Mouse (Mus musculus) intestine, embryonic 14.5 days (tissue): Measurements from ENCODE around the gene Vegfd. TPM values are rescaled to one million over a fixed set of nuclear protein-coding genes. Genes with fewer than 3 reads are reported as not detected.
A peak's percentile ranks its signal among the peaks of the same experiment; 100 is the strongest.

Experiments used
- ATAC-seq: fragments of 200-750 bp; cut with Nextera tagmentation; replicated peaks from 2 replicates; pipeline ENCODE4 v1.8.0; 2017; ENCODE audit warnings: low read depth, moderate number of reproducible peaks, moderate TSS enrichment, moderate library complexity; ENCODE audit not compliant: low FRiP score, low TSS enrichment
- DNase-seq: peaks from one replicate; pipeline ENCODE4 v3.0.0-alpha.2; 2018; ENCODE audit warnings: low spot score
- H3K27ac ChIP-seq: fragments of 300-500 bp; sonication (generic); 2 replicates; pipeline ENCODE4 v1.5.1; 2014; ENCODE audit warnings: low read depth, mild to moderate bottlenecking, control low read depth
- H3K27me3 ChIP-seq: fragments of 300-500 bp; sonication (generic); replicated peaks from 2 replicates; pipeline ENCODE4 v1.6.1; 2014; ENCODE audit warnings: low read length, control low read depth; ENCODE audit not compliant: control insufficient read depth, insufficient read depth
- H3K36me3 ChIP-seq: fragments of 300-500 bp; sonication (generic); 2 replicates; pipeline ENCODE4 v1.6.1; 2014; ENCODE audit warnings: low read length, control low read depth; ENCODE audit not compliant: control insufficient read depth, insufficient read depth
- H3K4me1 ChIP-seq: fragments of 300-500 bp; sonication (generic); replicated peaks from 2 replicates; pipeline ENCODE4 v1.6.1; 2014; ENCODE audit warnings: low read length, control low read depth, mixed read lengths; ENCODE audit not compliant: control insufficient read depth, insufficient read depth
- H3K4me2 ChIP-seq: fragments of 300-500 bp; sonication (generic); 2 replicates; pipeline ENCODE4 v1.6.1; 2014; ENCODE audit warnings: low read length
- H3K4me3 ChIP-seq: fragments of 300-500 bp; sonication (generic); 2 replicates; pipeline ENCODE4 v1.5.1; 2014; ENCODE audit warnings: low read depth, low read length, control low read depth, mixed read lengths
- H3K9ac ChIP-seq: fragments of 300-500 bp; sonication (generic); 2 replicates; pipeline ENCODE4 v1.6.1; 2014; ENCODE audit warnings: mild to moderate bottlenecking, low read length
- H3K9me3 ChIP-seq: fragments of 300-500 bp; sonication (generic); 2 replicates; pipeline ENCODE4 v1.6.1; 2016; ENCODE audit warnings: low read length, control low read depth; ENCODE audit not compliant: control insufficient read depth
- WGBS: fragments of 180-500 bp; shearing (Covaris S2); extraction: QIAGEN DNeasy Blood & Tissue Kit; methylation state at CpG from one replicate; pipeline ENCODE4 v1.1.7; 2014; 5-methylcytosine and 5-hydroxymethylcytosine counted together
- polyA plus RNA-seq: library from polyadenylated mRNA; unstranded; fragments of >200 nt; fragmentation: Nextera tagmentation; extraction: Ambion mirVana; gene quantifications from 2 replicates; pipeline ENCODE4 v1.2.1, GENCODE M21; 2014

Gene Vegfd
- polyA plus RNA-seq, 1 experiment from 2014 or later, result 1.7 TPM

GRCm38 (mm10) chrX:164370576-164370975 lies 2.6 kb upstream of the Vegfd start:
- H3K4me3 ChIP-seq, result no peak overlapping the region
- 67% methylated on average over 3 of the region's 3 CpGs for WGBS
- no peak for DNase-seq
- H3K9ac ChIP-seq, result no peak overlapping the region
- H3K27ac ChIP-seq, result no peak overlapping the region
- ATAC-seq, result no peak
- no peak overlapping the region for H3K4me2 ChIP-seq
- no peaks in the 10 kb centered on the region for H3K4me1 ChIP-seq
- H3K9me3 ChIP-seq, result no peaks in the 10 kb centered on the region
- H3K36me3 ChIP-seq, result no peaks in the 10 kb centered on the region
- H3K27me3 ChIP-seq, result 0 out of 2 replicates have a peak, but pooled peaks cover 3% of the 10 kb centered on the region

- H3K27me3 ChIP-seq, result 0 out of 2 replicates have a peak, but pooled peaks cover 3% of the 10 kb centered on the region
- H3K4me3 ChIP-seq, result no peak overlapping the region
- no peaks in the 10 kb centered on the region for H3K4me1 ChIP-seq
- H3K9me3 ChIP-seq, result no peaks in the 10 kb centered on the region
- no peak for DNase-seq
- ATAC-seq, result no peak
- H3K36me3 ChIP-seq, result no peaks in the 10 kb centered on the region
- H3K4me2 ChIP-seq, result no peak overlapping the region
- no peak overlapping the region for H3K9ac ChIP-seq
- WGBS, result 67% methylated on average over 5 of the region's 5 CpGs
- H3K27ac ChIP-seq, result no peak overlapping the region
These were observed 1.4 kb downstream of the Vegfd start for GRCm38 (mm10) chrX:164374586-164374985.

- H3K4me3 ChIP-seq, result no peak overlapping the region
- no peak overlapping the region for H3K4me2 ChIP-seq
- no peak overlapping the region for H3K27ac ChIP-seq
- H3K4me1 ChIP-seq, result no peaks in the 10 kb centered on the region
- no peak overlapping the region for H3K9ac ChIP-seq
- 70% methylated on average over 4 of the region's 4 CpGs for WGBS
- H3K9me3 ChIP-seq, result no peaks in the 10 kb centered on the region
- no peaks in the 10 kb centered on the region for H3K36me3 ChIP-seq
- DNase-seq (no peak), ATAC-seq (no peak)
- no peaks in the 10 kb centered on the region for H3K27me3 ChIP-seq
These were observed 6.5 kb downstream of the Vegfd start for GRCm38 (mm10) chrX:164379721-164380120.

GRCm38 (mm10) chrX:164381618-164382408 lies 8.6 kb downstream of the Vegfd start:
- Histone ChIP-seq H3K27me3 (no peaks in the 10 kb centered on the region), H3K36me3 (no peaks in the 10 kb centered on the region), H3K4me1 (no peaks in the 10 kb centered on the region), H3K9me3 (no peaks in the 10 kb centered on the region), H3K27ac (no peak overlapping the region; the same call in 1 of the 2 replicates), H3K4me2 (peak overlapping the region; percentile 66), H3K9ac (no peak overlapping the region), H3K4me3 (peak overlapping the region; percentile 33)
- peak; percentile 98 for ATAC-seq
- peak; percentile 80 for DNase-seq
- WGBS, result 20% methylated on average over 15 of the region's 33 CpGs

GRCm38 (mm10) chrX:164394091-164394490 lies 20.9 kb downstream of the Vegfd start:
- no peak for ATAC-seq
- 87% methylated on average over 4 of the region's 4 CpGs for WGBS
- H3K4me2 ChIP-seq, result no peak overlapping the region
- H3K4me3 ChIP-seq, result no peak overlapping the region
- no peak for DNase-seq
- H3K4me1 ChIP-seq, result no peaks in the 10 kb centered on the region
- H3K27ac ChIP-seq, result no peak overlapping the region
- no peaks in the 10 kb centered on the region for H3K36me3 ChIP-seq
- H3K9ac ChIP-seq, result no peak overlapping the region
- H3K9me3 ChIP-seq, result no peaks in the 10 kb centered on the region
- H3K27me3 ChIP-seq, result no peaks in the 10 kb centered on the region

GRCm38 (mm10) chrX:164398456-164398855 lies 25.3 kb downstream of the Vegfd start:
- Histone ChIP-seq H3K9ac (no peak overlapping the region), H3K4me3 (no peak overlapping the region), H3K27me3 (no peaks in the 10 kb centered on the region), H3K4me1 (no peaks in the 10 kb centered on the region), H3K36me3 (no peaks in the 10 kb centered on the region), H3K27ac (no peak overlapping the region), H3K9me3 (no peaks in the 10 kb centered on the region), H3K4me2 (no peak overlapping the region)
- 71% methylated on average over 3 of the region's 3 CpGs for WGBS
- ATAC-seq, result no peak
- no peak for DNase-seq

- H3K4me1 ChIP-seq, result no peaks in the 10 kb centered on the region
- no peak for DNase-seq
These were observed 32.0 kb downstream of the Vegfd start for GRCm38 (mm10) chrX:164405080-164405649.

GRCm38 (mm10) chrX:164406133-164407022 lies 33.2 kb downstream of the Vegfd start:
- DNase-seq (no peak), ATAC-seq (no peak)

More at GRCm38 (mm10) chrX:164405080-164405649, 32.0 kb downstream of the Vegfd start:
- H3K36me3 ChIP-seq, result no peaks in the 10 kb centered on the region
- no peak for ATAC-seq
- H3K27me3 ChIP-seq, result 0 out of 2 replicates have a peak, but pooled peaks cover 7% of the 10 kb centered on the region
- no peak overlapping the region for H3K4me3 ChIP-seq
- no peak overlapping the region for H3K4me2 ChIP-seq
- H3K9me3 ChIP-seq, result no peaks in the 10 kb centered on the region
- H3K9ac ChIP-seq, result no peak overlapping the region
- no peak overlapping the region for H3K27ac ChIP-seq

More at GRCm38 (mm10) chrX:164406133-164407022, 33.2 kb downstream of the Vegfd start:
- Histone ChIP-seq H3K36me3 (no peaks in the 10 kb centered on the region), H3K27me3 (0 out of 2 replicates have a peak, but pooled peaks cover 7% of the 10 kb centered on the region), H3K4me1 (no peaks in the 10 kb centered on the region), H3K4me2 (no peak overlapping the region), H3K9ac (no peak overlapping the region), H3K9me3 (no peaks in the 10 kb centered on the region), H3K4me3 (no peak overlapping the region), H3K27ac (no peak overlapping the region)
- 67% methylated on average over 9 of the region's 9 CpGs for whole genome bisulfite sequencing
